Mouse (Mus musculus) intestine, embryonic 16.5 days (tissue): ENCODE measurements at regions not wholly inside any gene's neighbourhood (a gene's known extent, or its start where the extent isn't known, plus 50 kb on each side); places are given as distances from the start of the nearest gene placed in this dataset.

Source experiments
- ATAC-seq: fragments of 200-750 bp; cut with Nextera tagmentation; 2 replicates; pipeline ENCODE4 v1.8.0; 2017; ENCODE audit warnings: moderate TSS enrichment, moderate library complexity
- H3K27ac ChIP-seq: fragments of 300-500 bp; sonication (generic); 2 replicates; pipeline ENCODE4 v1.5.1; 2014; ENCODE audit warnings: mild to moderate bottlenecking, low read length
- H3K27me3 ChIP-seq: fragments of 300-500 bp; sonication (generic); replicated peaks from 2 replicates; pipeline ENCODE4 v1.6.1; 2014; ENCODE audit warnings: low read length, control low read depth, mixed read lengths; ENCODE audit not compliant: control insufficient read depth, insufficient read depth
- H3K36me3 ChIP-seq: fragments of 300-500 bp; sonication (generic); 2 replicates; pipeline ENCODE4 v1.6.1; 2014; ENCODE audit warnings: low read length, control low read depth; ENCODE audit not compliant: control insufficient read depth, insufficient read depth
- H3K4me1 ChIP-seq: fragments of 300-500 bp; sonication (generic); 2 replicates; pipeline ENCODE4 v1.6.1; 2014; ENCODE audit warnings: low read length, control low read depth, mixed read lengths; ENCODE audit not compliant: control insufficient read depth, insufficient read depth
- H3K4me2 ChIP-seq: fragments of 300-500 bp; sonication (generic); 2 replicates; pipeline ENCODE4 v1.6.1; 2014; ENCODE audit warnings: low read depth, low read length, control low read depth
- H3K4me3 ChIP-seq: fragments of 300-500 bp; sonication (generic); 2 replicates; pipeline ENCODE4 v1.5.1; 2014; ENCODE audit warnings: mild to moderate bottlenecking, low read length
- H3K9ac ChIP-seq: fragments of 300-500 bp; sonication (generic); 2 replicates; pipeline ENCODE4 v1.6.1; 2014; ENCODE audit warnings: low read depth, low read length
- H3K9me3 ChIP-seq: fragments of 300-500 bp; sonication (generic); 2 replicates; pipeline ENCODE4 v1.6.1; 2016; ENCODE audit warnings: low read length, control low read depth; ENCODE audit not compliant: control insufficient read depth
- WGBS: fragments of 180-500 bp; shearing (Covaris S2); extraction: QIAGEN DNeasy Blood & Tissue Kit; methylation state at CpG from one replicate; pipeline ENCODE4 v1.1.7; 2014; 5-methylcytosine and 5-hydroxymethylcytosine counted together

DNA sequence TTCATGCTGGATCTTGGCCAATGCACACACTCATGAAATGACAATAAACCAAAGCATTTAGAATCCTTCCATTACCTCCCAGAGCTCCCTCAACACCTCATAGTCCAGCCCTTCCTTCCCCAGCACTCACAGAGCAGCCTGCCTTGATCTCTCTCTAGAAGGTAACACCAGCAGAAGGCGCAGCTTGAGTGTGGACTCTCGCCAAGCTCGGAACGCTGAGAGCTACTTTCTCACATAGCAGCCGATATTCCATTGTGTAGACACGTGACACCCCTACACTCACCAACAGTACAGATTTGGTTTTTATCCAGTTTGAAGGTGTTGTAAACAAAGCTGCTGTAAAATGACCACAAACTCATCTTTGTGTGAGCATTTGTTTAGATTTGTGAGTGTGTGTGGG lies 406.8 kb upstream of the Cdh4 start:
- no peak for ATAC-seq
- H3K27ac ChIP-seq, result no peak overlapping the region
- H3K27me3 ChIP-seq, result no peaks in the 10 kb centered on the region
- no peak overlapping the region for H3K4me2 ChIP-seq
- WGBS, result 58% methylated on average over 6 of the region's 6 CpGs
- no peaks in the 10 kb centered on the region for H3K36me3 ChIP-seq
- H3K4me1 ChIP-seq, result no peaks in the 10 kb centered on the region
- H3K9me3 ChIP-seq, result no peaks in the 10 kb centered on the region
- no peak overlapping the region for H3K4me3 ChIP-seq
- no peak overlapping the region for H3K9ac ChIP-seq

DNA sequence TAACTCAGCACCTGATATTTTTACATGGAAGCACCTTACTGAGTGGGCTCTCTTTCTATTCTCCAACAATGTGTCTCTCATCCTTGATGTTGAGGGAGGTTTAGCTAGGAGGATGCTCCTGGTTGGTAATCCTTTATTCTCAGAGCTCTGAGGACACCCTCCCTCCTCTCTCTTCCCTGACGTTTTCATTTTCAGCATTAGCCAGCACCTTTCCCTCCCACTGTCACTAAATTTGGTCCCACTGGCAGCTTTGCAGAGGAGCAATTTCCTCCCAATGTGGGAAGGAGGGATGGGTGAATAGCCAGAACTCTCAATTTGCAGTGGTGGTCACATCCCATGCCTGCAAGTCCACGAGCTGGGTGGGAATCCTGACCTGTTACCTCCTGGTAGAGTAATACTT lies 402.5 kb upstream of the Cdh4 start:
- H3K36me3 ChIP-seq, result no peaks in the 10 kb centered on the region
- 75% methylated on average over 2 of the region's 2 CpGs for whole genome bisulfite sequencing
- H3K4me2 ChIP-seq, result no peak overlapping the region

DNA sequence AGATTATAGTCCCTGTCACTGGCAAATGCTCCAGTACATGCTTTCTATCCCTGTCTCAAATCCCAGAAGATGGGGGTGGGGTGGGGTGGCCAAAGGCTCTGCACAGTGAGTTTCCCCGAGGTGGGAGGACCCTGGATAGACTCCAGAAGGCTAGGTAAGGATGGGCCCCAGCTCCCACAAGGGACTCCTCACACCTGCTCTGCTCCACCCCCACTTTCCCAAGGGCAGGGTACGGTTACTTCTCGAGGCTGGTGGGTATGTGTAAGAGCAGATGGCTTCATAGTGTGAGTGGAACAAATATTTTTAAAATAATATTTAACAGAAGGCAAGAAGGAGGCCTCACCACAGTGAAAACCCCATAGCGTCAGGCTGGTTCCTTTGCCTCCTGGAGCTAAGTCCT lies 398.6 kb upstream of the Cdh4 start:
- no peaks in the 10 kb centered on the region for H3K4me1 ChIP-seq
- H3K4me3 ChIP-seq, result no peak overlapping the region
- H3K9ac ChIP-seq, result no peak overlapping the region
- H3K4me2 ChIP-seq, result no peak overlapping the region
- no peak overlapping the region for H3K27ac ChIP-seq
- no peaks in the 10 kb centered on the region for H3K36me3 ChIP-seq
- no peaks in the 10 kb centered on the region for H3K27me3 ChIP-seq
- no peak for ATAC-seq
- no peaks in the 10 kb centered on the region for H3K9me3 ChIP-seq
- WGBS, result 56% methylated on average over 4 of the region's 4 CpGs

More for the DNA sequence above, 402.5 kb upstream of the Cdh4 start:
- Histone ChIP-seq H3K27ac (no peak overlapping the region), H3K27me3 (no peaks in the 10 kb centered on the region), H3K9me3 (no peaks in the 10 kb centered on the region), H3K9ac (no peak overlapping the region), H3K4me1 (no peaks in the 10 kb centered on the region), H3K4me3 (no peak overlapping the region)
- ATAC-seq, result no peak

DNA sequence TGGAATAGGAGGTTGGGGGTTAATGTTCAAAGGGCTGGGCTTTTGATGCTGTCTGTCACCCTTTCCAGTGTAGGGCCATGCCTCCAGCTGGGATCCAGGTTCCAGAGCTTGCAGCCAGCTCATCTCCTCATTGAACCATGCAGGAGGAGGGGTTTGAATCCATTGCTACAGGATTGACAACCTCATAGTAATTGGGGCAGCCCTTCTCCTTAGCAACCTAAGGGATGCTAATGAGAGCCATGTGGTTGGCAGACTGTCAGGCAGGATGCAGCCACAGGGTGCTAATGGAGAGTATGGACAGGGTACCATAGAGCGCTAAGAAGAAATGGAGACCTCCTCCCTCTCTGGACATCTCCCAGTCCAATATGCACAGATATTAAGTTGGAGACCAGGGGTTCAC lies 396.9 kb upstream of the Cdh4 start:
- H3K27me3 ChIP-seq, result no peaks in the 10 kb centered on the region
- H3K9ac ChIP-seq, result no peak overlapping the region
- no peak for ATAC-seq
- no peak overlapping the region for H3K27ac ChIP-seq
- no peaks in the 10 kb centered on the region for H3K36me3 ChIP-seq
- H3K9me3 ChIP-seq, result no peaks in the 10 kb centered on the region
- no peak overlapping the region for H3K4me3 ChIP-seq
- no peaks in the 10 kb centered on the region for H3K4me1 ChIP-seq
- WGBS, result 68% methylated on average over 1 of the region's 1 CpGs
- H3K4me2 ChIP-seq, result no peak overlapping the region

DNA sequence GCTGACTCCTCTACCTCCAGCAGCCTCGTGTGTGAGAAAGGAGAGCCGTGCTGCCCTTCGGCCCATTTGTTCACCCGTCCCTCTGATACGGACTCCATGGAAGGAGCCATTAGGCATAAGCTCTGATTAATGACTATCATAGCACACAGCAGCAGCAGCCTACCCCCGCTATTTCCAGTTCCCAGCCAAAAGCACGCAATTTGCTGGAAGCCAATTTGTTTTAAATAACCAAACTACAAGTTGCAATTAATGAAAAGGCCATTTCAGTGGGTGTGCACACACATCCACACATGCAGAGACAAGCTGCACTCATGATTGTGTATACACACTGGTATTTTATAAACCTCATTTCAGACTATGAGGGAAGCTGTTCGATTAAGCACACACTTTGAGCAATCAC lies 387.8 kb upstream of the Cdh4 start:
- Histone ChIP-seq H3K4me2 (no peak overlapping the region), H3K9ac (no peak overlapping the region), H3K9me3 (no peaks in the 10 kb centered on the region), H3K36me3 (no peaks in the 10 kb centered on the region), H3K27me3 (no peaks in the 10 kb centered on the region), H3K4me3 (no peak overlapping the region), H3K4me1 (no peaks in the 10 kb centered on the region), H3K27ac (no peak overlapping the region)
- no peak for ATAC-seq
- 57% methylated on average over 8 of the region's 8 CpGs for WGBS

DNA sequence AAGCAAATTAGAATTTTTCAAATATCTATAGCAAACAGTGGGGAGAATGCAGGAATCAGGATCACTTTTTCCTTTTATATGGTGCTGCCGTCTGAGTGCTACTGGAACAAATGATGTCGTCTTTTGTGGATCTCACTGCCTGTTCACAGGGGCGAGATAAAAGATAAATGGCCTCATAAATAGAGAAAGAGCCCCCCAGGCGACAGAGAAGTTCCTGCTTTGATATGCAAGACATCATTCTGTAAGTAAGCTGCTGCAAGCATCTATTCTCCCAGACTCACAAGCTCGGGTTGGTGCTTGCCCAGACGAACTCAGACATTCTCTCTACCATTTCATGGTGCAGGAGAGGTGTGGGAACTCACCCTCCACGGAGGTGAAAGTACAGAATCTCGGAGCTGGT lies 377.6 kb upstream of the Cdh4 start:
- H3K27ac ChIP-seq, result no peak overlapping the region
- no peaks in the 10 kb centered on the region for H3K9me3 ChIP-seq
- no peak for ATAC-seq
- 42% methylated on average over 8 of the region's 8 CpGs for WGBS
- H3K4me2 ChIP-seq, result no peak overlapping the region
- no peak overlapping the region for H3K9ac ChIP-seq
- no peak overlapping the region for H3K4me3 ChIP-seq
- no peaks in the 10 kb centered on the region for H3K4me1 ChIP-seq
- no peaks in the 10 kb centered on the region for H3K36me3 ChIP-seq
- H3K27me3 ChIP-seq, result no peaks in the 10 kb centered on the region

DNA sequence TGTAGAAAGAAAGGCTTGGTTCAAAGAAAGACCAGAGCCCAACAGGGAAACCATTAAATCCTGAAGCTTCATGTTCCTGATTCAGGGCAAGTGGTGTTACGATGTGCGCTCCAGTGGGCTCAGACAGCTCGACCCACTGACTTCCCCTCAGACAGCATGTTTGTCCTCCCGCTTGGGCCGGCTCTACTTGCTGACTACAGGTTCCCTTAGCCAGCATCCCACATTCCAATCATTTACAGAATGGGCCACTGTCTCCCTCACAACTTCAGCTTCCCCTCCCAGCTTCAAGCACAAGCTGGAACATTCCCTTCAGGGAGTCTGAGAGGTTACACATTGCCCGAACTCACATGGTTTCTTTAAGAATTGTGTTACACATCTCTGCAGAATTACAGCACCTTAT lies 372.7 kb upstream of the Cdh4 start:
- 70% methylated on average over 6 of the region's 6 CpGs for WGBS
- H3K4me3 ChIP-seq, result no peak overlapping the region
- ATAC-seq, result no peak

DNA sequence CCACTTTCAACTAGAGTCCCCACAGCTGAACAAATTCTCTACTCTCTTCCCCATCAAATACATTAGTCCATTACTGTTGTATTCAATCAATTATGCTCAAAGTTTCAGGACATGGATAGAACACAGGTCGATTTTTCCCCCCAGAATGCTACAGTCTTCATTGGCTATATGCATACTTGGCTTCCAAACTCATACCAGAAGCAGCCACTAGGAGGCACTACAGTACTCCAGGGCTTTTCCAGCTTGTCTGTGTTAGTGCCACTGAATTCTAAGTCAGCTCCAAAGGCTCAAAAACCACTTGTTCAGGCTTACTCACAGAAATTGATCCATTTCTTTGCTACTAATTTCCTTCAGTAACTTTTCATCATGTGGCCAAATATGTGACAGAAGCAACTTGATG lies 371.9 kb upstream of the Cdh4 start:
- H3K27ac ChIP-seq, result no peak overlapping the region

More for the DNA sequence above, 372.7 kb upstream of the Cdh4 start:
- Histone ChIP-seq H3K4me1 (no peaks in the 10 kb centered on the region), H3K9ac (no peak overlapping the region), H3K36me3 (no peaks in the 10 kb centered on the region), H3K4me2 (no peak overlapping the region), H3K27ac (no peak overlapping the region), H3K9me3 (no peaks in the 10 kb centered on the region), H3K27me3 (no peaks in the 10 kb centered on the region)

DNA sequence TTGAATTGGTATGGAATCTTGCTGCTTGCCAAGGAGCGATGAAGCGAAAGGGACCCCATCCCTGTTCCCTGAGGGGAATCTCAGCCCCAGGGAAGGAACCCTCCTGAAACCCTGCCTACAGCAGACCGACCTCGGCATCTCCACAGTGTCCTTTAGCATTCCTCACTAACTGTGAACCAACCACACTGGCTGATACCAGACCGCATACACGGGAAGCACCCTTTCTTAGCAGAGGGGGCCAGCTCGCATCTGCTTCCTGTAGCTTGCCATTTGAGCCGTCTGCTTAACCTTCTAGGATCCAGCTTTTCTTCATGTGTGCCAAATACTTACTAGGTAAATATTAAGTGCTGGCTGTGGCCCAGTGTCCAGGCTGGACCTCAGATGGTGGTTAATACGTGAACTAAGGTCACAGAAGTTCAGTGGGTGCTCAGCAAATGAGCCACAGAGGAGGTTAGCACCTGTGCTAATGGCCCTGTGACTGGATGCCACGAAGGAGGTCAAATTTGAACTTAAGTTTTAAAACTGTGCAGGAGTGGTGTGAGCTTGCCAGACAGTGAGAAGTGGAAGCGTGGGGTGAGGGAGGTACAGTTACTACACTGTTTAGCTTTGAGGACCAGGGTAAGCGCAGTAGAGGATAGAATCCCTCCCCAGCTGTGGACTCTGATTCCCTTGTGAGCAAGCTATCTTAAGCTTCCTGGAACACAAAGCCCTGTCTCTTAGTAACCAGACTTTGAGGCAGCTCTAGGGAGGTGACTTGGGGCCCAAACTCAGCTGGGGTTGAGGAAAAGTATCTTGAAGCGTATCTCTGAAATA lies 361.6 kb upstream of the Cdh4 start:
- H3K9ac ChIP-seq, result no peak overlapping the region
- no peaks in the 10 kb centered on the region for H3K4me1 ChIP-seq
- no peak overlapping the region for H3K4me2 ChIP-seq
- H3K36me3 ChIP-seq, result no peaks in the 10 kb centered on the region
- H3K27me3 ChIP-seq, result no peaks in the 10 kb centered on the region
- no peaks in the 10 kb centered on the region for H3K9me3 ChIP-seq
- H3K4me3 ChIP-seq, result no peak overlapping the region
- ATAC-seq, result no peak
- no peak overlapping the region for H3K27ac ChIP-seq
- 70% methylated on average over 13 of the region's 13 CpGs for WGBS

More for the DNA sequence above, 371.9 kb upstream of the Cdh4 start:
- H3K9ac ChIP-seq, result no peak overlapping the region
- H3K4me3 ChIP-seq, result no peak overlapping the region
- H3K4me2 ChIP-seq, result no peak overlapping the region
- no peaks in the 10 kb centered on the region for H3K36me3 ChIP-seq
- ATAC-seq, result no peak
- no peaks in the 10 kb centered on the region for H3K4me1 ChIP-seq
- H3K27me3 ChIP-seq, result no peaks in the 10 kb centered on the region
- no peaks in the 10 kb centered on the region for H3K9me3 ChIP-seq
- WGBS, result 54% methylated on average over 1 of the region's 1 CpGs

DNA sequence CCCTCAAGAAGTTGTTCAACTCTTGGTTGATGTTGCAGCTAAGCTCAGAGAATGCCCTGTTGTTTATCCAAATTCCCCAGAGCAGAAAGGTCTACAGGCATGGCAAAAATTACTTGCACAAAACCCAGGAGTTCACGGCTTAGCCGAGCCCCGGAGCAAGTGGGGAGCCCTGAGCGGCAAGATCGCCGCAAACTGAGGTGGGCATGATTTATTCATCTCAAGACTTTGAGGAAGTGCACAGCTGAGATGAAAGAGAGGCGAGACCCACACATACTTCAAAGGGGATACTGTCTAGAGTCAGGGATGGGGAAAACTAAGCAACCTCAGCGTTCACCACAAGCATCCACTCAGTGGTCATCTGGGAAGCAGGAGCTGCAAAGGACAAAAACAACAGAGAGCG lies 355.3 kb upstream of the Cdh4 start:
- Histone ChIP-seq H3K4me3 (no peak overlapping the region), H3K27me3 (no peaks in the 10 kb centered on the region), H3K9ac (no peak overlapping the region), H3K36me3 (no peaks in the 10 kb centered on the region), H3K27ac (no peak overlapping the region), H3K9me3 (no peaks in the 10 kb centered on the region), H3K4me1 (no peaks in the 10 kb centered on the region), H3K4me2 (no peak overlapping the region)
- 82% methylated on average over 9 of the region's 9 CpGs for WGBS
- ATAC-seq, result no peak
